Mouse (Mus musculus) ES-Bruce4 (cell line): ENCODE measurements around the gene Slc2a8.

Experiments
- CTCF ChIP-seq: IDR thresholded peaks from one replicate; pipeline ENCODE4 v1.8.1; 2011; ENCODE audit warnings: low read depth, low read length
- EP300 ChIP-seq: IDR thresholded peaks from 2 replicates; pipeline ENCODE4 v1.6.1; 2011; ENCODE audit warnings: low read depth, low read length; ENCODE audit not compliant: insufficient read depth
- POLR2A ChIP-seq: IDR thresholded peaks from one replicate; pipeline ENCODE4 v1.8.1; 2011; ENCODE audit warnings: low read length; ENCODE audit not compliant: insufficient read depth

DNA sequence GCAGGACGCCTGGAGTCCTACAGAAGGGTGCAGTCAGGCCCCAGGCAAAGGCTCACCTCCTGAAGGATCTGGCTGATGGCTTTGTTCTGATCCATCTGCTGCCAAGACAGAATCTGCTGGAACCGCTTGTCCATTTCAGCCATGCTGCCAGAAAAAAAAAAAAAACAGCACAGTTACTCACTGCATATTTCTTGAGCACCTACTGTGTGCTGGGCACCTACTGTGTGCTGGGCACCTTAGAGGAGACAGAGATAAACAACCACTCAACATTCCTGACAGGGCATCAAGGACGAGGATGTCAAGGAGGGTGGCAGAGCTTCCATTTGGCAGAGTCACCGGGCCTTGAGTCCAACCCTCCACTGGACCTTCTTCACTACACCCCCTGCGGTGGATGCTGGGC, 43.1 kb downstream of the Slc2a8 start:
- TF ChIP-seq POLR2A, result no peak
- no peak for TF ChIP-seq CTCF
- TF ChIP-seq EP300, result no peak
